In genomic region chr16:35696103-35696502, GRCm38 (mm10) we compare ENCODE assay signal across 23 mouse cellular contexts.
DNase-seq lines count a peak whose midpoint lies in the region; ATAC-seq lines count a peak whose summit lies in the region.
"Had no signal": no experiment of that assay in that cellular context is flagged by ENCODE, and none has a peak within 500 bp of the region (broad histone marks: within the 10 kb centered on the region; RNA-seq: fewer than 3 reads in every experiment).

No protein-coding gene starts in this region.

- ATAC-seq in CD4-positive, CD25-positive, alpha-beta regulatory T cell, adult 4 months = peak; percentile 100
- ATAC-seq in common myeloid progenitor, adult 5-6 weeks (replicated peaks; ENCODE audit: low read depth, poor library complexity, severe bottlenecking) = peak; percentile 66; the same call in 1 of the 2 replicates
- peak; percentile 39; the same call in 1 of the 2 replicates for ATAC-seq in megakaryocyte progenitor cell, adult 5-6 weeks (replicated peaks; ENCODE audit: poor library complexity)
- ATAC-seq in intestine, embryonic 15.5 days = no peak
- ATAC-seq: forebrain, embryonic 16.5 days; intestine, postnatal 0 days had no signal

- no peaks in the 10 kb centered on the region for H3K9me3 ChIP-seq in intestine, embryonic 15.5 days
- H3K9me3 ChIP-seq in midbrain, embryonic 10.5 days (replicated peaks) = no peaks in the 10 kb centered on the region; the same call in 1 of the 2 replicates
- H3K9me3 ChIP-seq: hindbrain, embryonic 13.5 days; kidney, embryonic 15.5 days; lung, embryonic 15.5 days had no signal

- no peak overlapping the region for H3K9ac ChIP-seq in intestine, embryonic 15.5 days
- H3K9ac ChIP-seq: heart, embryonic 12.5 days; hindbrain, embryonic 13.5 days; kidney, embryonic 15.5 days; liver, embryonic 14.5 days; lung, embryonic 15.5 days had no signal

- 89% methylated on average over 2 of the region's 2 CpGs for WGBS in intestine, embryonic 15.5 days
- 89% methylated on average over 2 of the region's 2 CpGs for WGBS in midbrain, embryonic 10.5 days

- no peaks in the 10 kb centered on the region for H3K4me1 ChIP-seq in intestine, embryonic 15.5 days (replicated peaks)
- H3K4me1 ChIP-seq in midbrain, embryonic 10.5 days = 0 out of 2 replicates have a peak, but pooled peaks cover under 1% of the 10 kb centered on the region
- H3K4me1 ChIP-seq: heart, embryonic 12.5 days; hindbrain, embryonic 13.5 days; kidney, embryonic 15.5 days; lung, embryonic 15.5 days had no signal

- peak; percentile 58 for DNase-seq in 416B (ENCODE audit: low read depth)
- no peak for DNase-seq in cerebellum, postnatal 4 days (ENCODE audit: low spot score in 2 of 2)
- DNase-seq in yolk sac, embryonic 10.5 days (ENCODE audit: low spot score) = no peak
- DNase-seq in midbrain, embryonic 10.5 days (ENCODE audit: low spot score) = no peak
- DNase-seq: adrenal gland, adult 2 months; cerebellum, adult 8-10 months; heart, postnatal 14 days; layer of hippocampus, postnatal 36 days; midbrain, embryonic 14.5 days; right cerebral cortex, postnatal 25 days; thymus, postnatal 4 days had no signal

- H3K27me3 ChIP-seq in intestine, embryonic 15.5 days (replicated peaks) = no peaks in the 10 kb centered on the region
- no peaks in the 10 kb centered on the region; the same call in 1 of the 2 replicates for H3K27me3 ChIP-seq in midbrain, embryonic 10.5 days (ENCODE audit: low read depth, poor library complexity, severe bottlenecking)
- H3K27me3 ChIP-seq: heart, embryonic 12.5 days; hindbrain, embryonic 13.5 days; lung, embryonic 15.5 days had no signal

- H3K4me3 ChIP-seq in intestine, embryonic 15.5 days (replicated peaks) = no peak overlapping the region
- no peak overlapping the region for H3K4me3 ChIP-seq in midbrain, embryonic 10.5 days
- H3K4me3 ChIP-seq: heart, embryonic 12.5 days; hindbrain, embryonic 13.5 days; kidney, embryonic 15.5 days; lung, embryonic 15.5 days had no signal

- H3K36me3 ChIP-seq in intestine, embryonic 15.5 days = no peaks in the 10 kb centered on the region
- peaks cover 18% of the 10 kb centered on the region for H3K36me3 ChIP-seq in midbrain, embryonic 10.5 days
- H3K36me3 ChIP-seq: lung, embryonic 15.5 days had no signal

- no peak overlapping the region for H3K4me2 ChIP-seq in intestine, embryonic 15.5 days (replicated peaks)
- H3K4me2 ChIP-seq: heart, embryonic 12.5 days; hindbrain, embryonic 13.5 days; kidney, embryonic 15.5 days; lung, embryonic 15.5 days had no signal

- no peak overlapping the region for H3K27ac ChIP-seq in intestine, embryonic 15.5 days
- no peak overlapping the region for H3K27ac ChIP-seq in midbrain, embryonic 10.5 days (replicated peaks)
- H3K27ac ChIP-seq: hindbrain, embryonic 13.5 days; kidney, embryonic 15.5 days; liver, embryonic 14.5 days; lung, embryonic 15.5 days; macrophage had no signal
